Mouse (Mus musculus): ENCODE results near the gene Poc1b.

GRCm38 (mm10) chr10:99152063-99152462 lies 45.2 kb downstream of the Poc1b start:
- no peak for TF ChIP-seq CTCF (IDR thresholded peaks at IDR 0.05; ENCODE audit: insufficient read depth, low read depth, low read length)
- no peak for TF ChIP-seq POLR2A (IDR thresholded peaks at IDR 0.05; ENCODE audit: insufficient read depth, low read depth, low read length)
